Mouse (Mus musculus) urinary bladder, postnatal 10 days (tissue): ENCODE results near the gene Gm44503.
A peak's percentile ranks its signal among the peaks of the same experiment; 100 is the strongest.

Experiments used
- DNase-seq: peaks from one replicate; pipeline ENCODE4 v3.0.0; 2022; ENCODE audit warnings: low spot score

Gene Gm44503

GRCm38 (mm10) chr9:73030443-73030842, 71.8 kb downstream of the Gm44503 start:
- no peak for DNase-seq

DNA sequence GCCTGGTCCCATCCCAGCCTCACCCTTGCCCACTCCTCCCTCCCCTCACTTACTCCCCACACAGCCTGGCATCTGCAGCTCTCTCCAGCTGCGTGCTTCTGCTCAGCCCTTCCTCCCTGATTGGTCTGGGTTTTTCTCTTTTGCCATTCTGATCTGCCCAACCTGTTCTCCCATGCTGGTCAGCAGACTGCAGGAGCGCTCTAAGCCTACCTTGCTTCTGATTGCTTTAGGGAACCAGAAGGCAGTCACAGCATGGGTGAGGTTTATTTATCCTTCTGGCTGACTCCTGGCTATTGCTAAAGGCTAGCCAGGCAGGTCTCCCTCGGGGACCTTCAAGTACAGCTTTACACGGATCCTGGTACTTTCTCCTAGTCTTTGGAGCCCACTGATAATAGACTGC, 72.8 kb downstream of the Gm44503 start:
- no peak for DNase-seq

DNA sequence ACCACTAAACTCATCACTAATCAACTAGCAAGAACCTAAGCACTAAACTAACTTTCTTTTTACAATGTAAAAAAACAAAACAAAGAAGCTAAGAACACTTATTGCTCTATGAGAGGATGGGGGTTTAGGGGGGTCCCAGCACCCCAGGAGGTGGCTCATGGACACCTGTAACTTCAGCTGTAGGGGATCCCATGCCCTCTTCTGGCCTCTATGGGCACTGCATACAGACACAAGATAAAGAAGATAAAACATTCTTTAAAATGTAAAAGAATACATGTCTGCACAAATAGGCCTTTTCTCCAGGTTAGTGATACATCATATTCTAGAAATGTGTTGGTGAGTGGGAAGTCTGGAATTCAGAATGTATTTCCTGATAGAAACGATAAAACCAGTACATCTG, 74.8 kb downstream of the Gm44503 start:
- no peak for DNase-seq

DNA sequence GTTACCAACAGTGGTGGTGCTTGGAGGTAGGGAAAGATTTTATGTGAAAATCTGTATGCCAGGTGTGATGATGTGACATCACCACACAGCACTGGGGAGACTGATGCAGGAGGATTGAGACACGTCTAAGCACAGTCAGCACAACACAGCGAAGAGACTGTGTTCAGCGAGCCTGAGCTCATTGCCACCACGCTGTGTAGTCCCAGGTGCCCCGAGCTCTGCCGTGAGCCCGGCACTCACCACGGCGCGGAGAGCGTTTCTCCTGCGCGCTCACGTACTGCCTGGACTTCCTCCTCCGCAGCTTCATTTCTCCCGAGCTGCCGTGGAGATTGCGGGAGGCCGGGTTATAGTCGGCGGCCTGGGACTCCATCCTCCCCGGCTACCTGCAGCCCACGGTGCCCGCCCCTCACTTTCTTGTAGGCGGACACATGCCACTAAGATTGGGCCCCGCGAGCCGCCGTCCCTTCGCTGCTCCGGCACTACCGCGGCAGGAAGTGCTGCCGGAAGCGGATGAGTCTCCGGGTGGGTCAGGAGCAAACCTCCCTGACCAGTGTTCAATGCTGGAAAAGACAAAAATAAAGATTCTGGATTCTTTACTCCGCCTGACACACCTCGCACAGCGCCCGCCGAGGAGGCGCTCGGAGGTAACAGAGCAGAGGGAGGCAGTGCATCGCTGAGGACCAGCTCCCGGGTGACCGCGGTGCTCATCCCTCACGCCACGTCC, 80.7 kb downstream of the Gm44503 start:
- DNase-seq = peak; percentile 78

- DNase-seq = no peak
These were observed 81.4 kb downstream of the Gm44503 start, which contains the start of gene Pigb for GRCm38 (mm10) chr9:73040080-73040479. Gene Pigb (minus strand): TSS chr9:73040378.

- DNase-seq = peak; percentile 32
These were observed 85.8 kb downstream of the Gm44503 start, which contains the start of gene Rab27a for GRCm38 (mm10) chr9:73044146-73045079. Gene Rab27a (plus strand): TSS chr9:73044854.

DNA sequence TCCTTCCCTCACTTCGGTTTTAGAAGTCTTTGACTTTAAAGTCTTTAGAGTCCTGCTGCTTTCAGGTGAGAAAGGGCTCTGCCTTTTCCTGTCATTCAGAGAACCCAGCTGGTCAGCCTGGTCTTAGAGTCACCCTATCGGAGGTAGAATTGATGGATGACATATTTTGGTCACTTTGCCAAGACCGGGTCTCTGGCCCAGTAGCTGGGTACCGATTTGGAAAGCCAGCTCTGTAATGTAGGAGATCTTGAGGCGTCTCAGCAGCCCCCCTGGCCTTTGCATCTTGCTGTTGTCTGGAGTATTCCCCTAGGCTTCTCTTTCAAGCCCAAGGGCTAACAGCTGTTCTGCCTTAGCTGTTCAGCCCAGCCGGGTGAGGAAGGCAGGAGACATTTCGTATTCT, 86.6 kb downstream of the Gm44503 start:
- no peak for DNase-seq

DNA sequence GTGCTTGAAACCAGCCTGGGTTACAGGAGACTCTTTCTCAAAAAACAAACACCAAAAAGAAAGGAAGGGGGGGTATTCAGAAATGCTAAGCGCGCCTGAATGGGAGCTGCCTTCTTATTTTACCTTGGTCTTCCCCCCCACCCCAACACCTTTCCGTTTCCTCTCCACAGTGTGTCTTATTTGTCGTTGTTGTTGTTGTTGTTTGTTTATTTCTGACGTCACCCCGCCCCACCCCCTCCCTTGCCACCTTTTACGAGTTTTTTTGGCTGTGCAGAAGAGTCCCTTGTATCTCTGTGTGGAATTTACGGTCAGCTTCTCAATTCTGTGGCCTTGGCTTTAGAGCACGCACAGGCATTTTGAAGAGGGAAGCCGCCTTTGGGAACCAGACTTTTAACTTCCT, 87.1 kb downstream of the Gm44503 start:
- DNase-seq = no peak

DNA sequence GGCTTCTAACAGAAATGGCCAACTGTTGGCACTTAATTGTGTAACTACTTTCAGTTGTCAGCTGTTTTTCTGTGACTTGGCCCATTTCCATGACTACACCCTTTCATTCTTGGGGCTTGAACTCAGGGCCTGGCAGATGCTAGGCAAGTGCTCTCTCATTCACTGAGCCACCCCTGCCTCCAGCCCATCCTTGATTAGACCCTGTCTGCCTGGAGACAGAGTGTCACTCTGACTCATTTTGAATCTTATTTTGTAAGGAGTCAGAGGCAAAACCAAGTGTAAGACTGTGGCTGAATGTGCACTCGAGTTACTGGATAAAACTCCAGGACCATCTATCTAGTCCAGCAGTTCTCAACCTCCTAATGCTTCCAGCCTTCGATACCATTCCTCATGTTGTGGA, 89.3 kb downstream of the Gm44503 start:
- DNase-seq = no peak

DNA sequence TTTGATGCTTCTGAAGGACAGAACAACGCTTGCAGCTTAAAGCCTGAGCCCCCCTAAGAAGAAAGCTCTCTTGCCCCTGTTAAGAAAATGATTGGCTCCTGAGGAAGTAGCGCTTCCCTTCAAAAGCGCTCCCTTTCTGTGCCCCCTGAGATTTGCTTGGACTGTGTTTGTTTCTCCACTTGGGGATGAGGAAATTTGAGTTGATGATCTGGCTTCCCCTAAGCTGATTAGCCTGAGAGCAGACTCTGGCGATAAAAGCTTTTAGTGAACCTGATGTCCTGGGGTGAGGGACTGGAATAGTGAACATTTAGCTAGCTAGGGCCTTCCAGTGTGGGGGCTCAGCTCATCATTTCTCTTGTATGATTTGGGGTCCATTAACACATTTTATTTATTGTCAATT, 90.3 kb downstream of the Gm44503 start:
- no peak for DNase-seq

DNA sequence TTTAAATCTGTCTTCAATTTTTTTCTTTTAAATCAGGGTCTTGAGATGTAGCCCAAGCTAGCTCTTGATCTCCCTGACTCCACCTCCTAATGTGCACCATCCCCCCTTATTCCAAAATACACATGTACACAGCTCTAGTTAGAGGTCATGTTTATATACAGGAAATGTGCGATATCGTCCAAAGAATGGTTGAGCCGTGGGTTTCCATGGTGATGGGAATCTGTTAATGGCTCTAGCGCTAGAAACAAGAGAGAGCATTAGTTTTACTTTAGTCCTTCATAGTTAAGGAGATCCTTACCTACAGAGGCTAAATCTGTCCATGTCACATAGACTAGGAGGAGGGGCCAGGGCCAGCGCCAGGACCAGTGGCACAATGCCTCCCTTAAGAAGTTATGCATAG, 91.2 kb downstream of the Gm44503 start:
- no peak for DNase-seq

GRCm38 (mm10) chr9:73050606-73051005, 92.0 kb downstream of the Gm44503 start:
- no peak for DNase-seq

- DNase-seq = no peak
These were observed 96.8 kb downstream of the Gm44503 start for GRCm38 (mm10) chr9:73055441-73055911.

- DNase-seq = no peak
These were observed 100.6 kb downstream of the Gm44503 start for GRCm38 (mm10) chr9:73059224-73059623.

GRCm38 (mm10) chr9:73063621-73064290, 105.1 kb downstream of the Gm44503 start:
- no peak for DNase-seq
